Mouse (Mus musculus) small intestine, adult 2 months (tissue): ENCODE results near the gene Ogfod3. TPM values are rescaled to one million over a fixed set of nuclear protein-coding genes. Genes with fewer than 3 reads are reported as not detected.
A peak's percentile ranks its signal among the peaks of the same experiment; 100 is the strongest.

Experiments
- H3K27ac ChIP-seq: fragments of 200-500 bp; 2 replicates; pipeline ENCODE4 v1.5.1; 2012; ENCODE audit warnings: low read depth, low read length, control low read depth, inconsistent platforms; ENCODE audit not compliant: insufficient read depth
- H3K27me3 ChIP-seq: fragments of 200-500 bp; 2 replicates; pipeline ENCODE4 v1.6.1; 2012; ENCODE audit warnings: mild to moderate bottlenecking, moderate library complexity, low read length, inconsistent platforms; ENCODE audit not compliant: control insufficient read depth, insufficient read depth
- H3K36me3 ChIP-seq: fragments of 200-500 bp; 2 replicates; pipeline ENCODE4 v1.6.1; 2012; ENCODE audit warnings: mild to moderate bottlenecking, low read length, control low read depth, inconsistent platforms; ENCODE audit not compliant: control insufficient read depth, insufficient read depth
- H3K4me1 ChIP-seq: fragments of 200-500 bp; 2 replicates; pipeline ENCODE4 v1.6.1; 2012; ENCODE audit warnings: low read length, inconsistent platforms, mixed read lengths; ENCODE audit not compliant: control insufficient read depth, insufficient read depth, insufficient read length
- H3K4me3 ChIP-seq: fragments of 200-500 bp; 2 replicates; pipeline ENCODE4 v1.5.1; 2012; ENCODE audit warnings: low read depth, mild to moderate bottlenecking, control low read depth, inconsistent platforms, low read length, moderate library complexity
- CTCF ChIP-seq: fragments of 200-500 bp; IDR thresholded peaks from 2 replicates; pipeline ENCODE4 v1.5.1; 2012; ENCODE audit warnings: low read depth, mild to moderate bottlenecking, control low read depth, inconsistent platforms, low read length, moderate library complexity, mixed read lengths; ENCODE audit not compliant: insufficient replicate concordance, insufficient read length; ENCODE audit errors: extremely low read depth
- POLR2A ChIP-seq: fragments of 200-500 bp; IDR thresholded peaks from 2 replicates; pipeline ENCODE4 v1.6.1; 2012; ENCODE audit warnings: low read depth, mild to moderate bottlenecking, control low read depth, inconsistent platforms, low read length, moderate library complexity
- WGBS: fragments of 180-500 bp; shearing (Covaris S2); methylation state at CpG from one replicate; pipeline ENCODE4 v1.1.7; 2018; 5-methylcytosine and 5-hydroxymethylcytosine counted together
- polyA plus RNA-seq: library from polyadenylated mRNA; depleted of rRNA; stranded (reverse); fragments of >200 nt; gene quantifications from 2 replicates; pipeline ENCODE4 v1.2.3, GENCODE M21; 2012

Ogfod3 gene
- polyA plus RNA-seq, 1 experiment = 13.1 TPM

DNA sequence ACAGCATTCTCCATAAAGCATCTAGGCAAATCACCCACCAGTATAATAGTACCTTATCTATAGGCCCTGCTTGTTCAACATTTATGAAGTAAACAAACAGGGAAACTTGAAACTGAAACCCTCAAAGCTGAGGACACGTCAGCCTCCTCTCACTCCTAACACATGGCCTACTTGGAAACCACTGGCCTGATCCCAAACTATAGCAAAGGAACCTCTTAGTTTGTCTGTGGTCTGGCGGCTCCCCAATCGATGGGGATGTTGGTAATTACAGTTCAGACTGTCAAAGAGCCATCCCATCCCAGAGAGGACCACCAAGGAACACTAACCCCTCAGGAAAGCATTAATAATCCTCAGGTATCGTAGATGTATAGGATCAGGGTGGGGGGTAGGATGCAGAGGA lies 4.7 kb downstream of the Ogfod3 start:
- Histone ChIP-seq H3K27ac (no peak overlapping the region), H3K4me3 (no peak overlapping the region), H3K4me1 (peaks cover 3% of the 10 kb centered on the region; the same call in 1 of the 2 replicates), H3K27me3 (no peaks in the 10 kb centered on the region), H3K36me3 (0 out of 2 replicates have a peak, but pooled peaks cover 1% of the 10 kb centered on the region)
- no peak for TF ChIP-seq POLR2A
- no peak for TF ChIP-seq CTCF
- 69% methylated on average over 4 of the region's 4 CpGs for WGBS

DNA sequence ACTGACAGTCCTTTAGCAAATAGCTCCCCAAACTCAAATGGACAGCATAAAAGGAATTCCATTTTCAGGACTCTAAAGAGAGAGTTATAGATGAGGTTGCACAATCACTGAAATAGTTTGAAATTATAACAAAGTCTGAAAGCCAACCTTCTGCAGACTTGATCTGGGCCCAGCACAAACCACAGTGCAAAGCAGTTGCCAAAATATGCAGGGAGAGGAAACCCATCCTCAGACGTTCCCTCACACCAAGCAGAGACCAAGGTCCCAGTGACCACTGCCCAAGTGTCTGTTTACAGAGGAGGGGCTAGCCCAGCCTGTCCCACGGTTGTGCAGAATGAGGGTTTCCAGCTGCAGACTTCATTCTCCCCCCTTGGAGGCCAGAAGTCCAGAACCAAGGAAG lies 5.9 kb downstream of the Ogfod3 start:
- 0 out of 2 replicates have a peak, but pooled peaks cover 3% of the 10 kb centered on the region for H3K36me3 ChIP-seq
- H3K27me3 ChIP-seq = no peaks in the 10 kb centered on the region
- WGBS = 37% methylated on average over 2 of the region's 2 CpGs
- H3K4me1 ChIP-seq = peaks cover under 1% of the 10 kb centered on the region; the same call in 1 of the 2 replicates
- H3K27ac ChIP-seq = no peak overlapping the region
- TF ChIP-seq POLR2A (no peak), CTCF (no peak)
- H3K4me3 ChIP-seq = no peak overlapping the region

GRCm38 (mm10) chr11:121193415-121193814 lies 11.1 kb downstream of the Ogfod3 start:
- H3K36me3 ChIP-seq = peaks cover 3% of the 10 kb centered on the region; the same call in 1 of the 2 replicates

GRCm38 (mm10) chr11:121192742-121193141 lies 11.8 kb downstream of the Ogfod3 start:
- Histone ChIP-seq H3K27ac (no peak overlapping the region), H3K27me3 (no peaks in the 10 kb centered on the region), H3K4me3 (no peak overlapping the region), H3K36me3 (peaks cover 3% of the 10 kb centered on the region), H3K4me1 (no peaks in the 10 kb centered on the region)
- WGBS = 74% methylated on average over 2 of the region's 2 CpGs
- TF ChIP-seq CTCF (no peak), POLR2A (no peak)

More at GRCm38 (mm10) chr11:121193415-121193814, 11.1 kb downstream of the Ogfod3 start:
- TF ChIP-seq POLR2A (no peak), CTCF (no peak)
- H3K4me1 ChIP-seq = no peaks in the 10 kb centered on the region
- no peaks in the 10 kb centered on the region for H3K27me3 ChIP-seq
- WGBS = 89% methylated on average over 3 of the region's 3 CpGs
- no peak overlapping the region for H3K27ac ChIP-seq
- no peak overlapping the region for H3K4me3 ChIP-seq

- TF ChIP-seq POLR2A (no peak), CTCF (no peak)
- no peaks in the 10 kb centered on the region for H3K27me3 ChIP-seq
- 85% methylated on average over 3 of the region's 3 CpGs for WGBS
- no peak overlapping the region for H3K27ac ChIP-seq
- peaks cover 1% of the 10 kb centered on the region for H3K36me3 ChIP-seq
- no peak overlapping the region for H3K4me3 ChIP-seq
- H3K4me1 ChIP-seq = no peaks in the 10 kb centered on the region
Measured at GRCm38 (mm10) chr11:121189681-121190080, 14.8 kb downstream of the Ogfod3 start.

DNA sequence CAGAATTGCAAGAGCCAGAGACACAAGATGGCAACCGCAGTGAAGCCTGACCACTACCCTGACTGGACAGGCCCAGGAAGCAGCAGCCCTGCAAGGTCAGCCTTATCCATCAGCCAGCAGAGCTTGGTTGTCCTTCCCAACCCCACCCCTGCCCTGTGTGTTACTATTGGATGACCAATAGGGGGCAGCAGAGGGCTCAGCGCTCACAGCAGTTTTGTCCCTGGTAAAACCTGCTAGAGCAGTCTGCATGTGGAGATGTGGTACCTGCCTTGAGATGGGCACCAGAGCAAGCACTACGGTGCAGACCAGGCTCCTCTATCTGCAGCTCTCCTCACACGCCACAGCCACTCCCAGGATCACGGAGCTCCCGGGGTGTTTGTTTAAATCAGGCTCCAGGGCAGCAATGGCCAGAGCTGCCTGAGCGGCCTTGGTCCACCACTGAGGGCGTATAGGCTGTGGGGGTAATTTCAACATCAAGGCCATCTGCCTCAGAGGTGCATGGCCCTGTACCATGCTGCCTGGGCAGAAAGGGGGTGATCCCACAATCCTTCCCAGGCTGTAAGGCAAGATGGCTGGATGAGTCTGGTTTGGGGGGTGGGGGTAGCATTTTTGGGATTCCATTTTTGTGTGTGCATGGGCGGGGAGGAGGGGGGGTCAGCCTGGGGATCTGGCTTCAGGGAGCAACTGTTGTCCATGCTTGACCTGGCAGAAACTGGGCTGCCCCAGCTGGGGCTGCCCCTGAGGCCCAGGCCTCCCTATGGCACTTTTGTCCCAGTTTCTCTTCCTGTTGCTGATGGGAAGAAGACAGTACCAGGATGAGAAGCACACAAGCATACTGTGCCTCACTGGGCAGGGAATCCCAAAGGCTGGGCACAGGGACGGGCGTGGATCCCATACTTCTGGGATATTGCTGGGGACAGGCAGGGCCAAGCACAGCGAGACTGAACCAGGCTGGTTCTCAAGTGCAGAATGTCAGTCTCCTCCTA lies 27.9 kb downstream of the Ogfod3 start:
- Histone ChIP-seq H3K27me3 (no peaks in the 10 kb centered on the region), H3K4me3 (no peak overlapping the region), H3K36me3 (0 out of 2 replicates have a peak, but pooled peaks cover 2% of the 10 kb centered on the region), H3K4me1 (peaks cover 3% of the 10 kb centered on the region; the same call in 1 of the 2 replicates), H3K27ac (no peak overlapping the region)
- TF ChIP-seq CTCF (peak; percentile 84; the same call in 1 of the 2 replicates), POLR2A (no peak)
- WGBS = 59% methylated on average over 12 of the region's 12 CpGs

- Histone ChIP-seq H3K27ac (no peak overlapping the region), H3K36me3 (no peaks in the 10 kb centered on the region), H3K4me1 (peaks cover 3% of the 10 kb centered on the region; the same call in 1 of the 2 replicates), H3K4me3 (no peak overlapping the region), H3K27me3 (no peaks in the 10 kb centered on the region)
- TF ChIP-seq CTCF (no peak), POLR2A (no peak)
- 69% methylated on average over 3 of the region's 3 CpGs for WGBS
Measured at GRCm38 (mm10) chr11:121174234-121174633, 30.3 kb downstream of the Ogfod3 start.
